Mouse (Mus musculus) liver, embryonic 14.5 days (tissue): ENCODE measurements around the gene Klk7.

Source experiments
- CTCF ChIP-seq: IDR thresholded peaks from 2 replicates; pipeline ENCODE4 v1.5.1; 2016; ENCODE audit warnings: antibody characterized with exemption, low read depth, control low read depth
- EP300 ChIP-seq: IDR thresholded peaks from 2 replicates; pipeline ENCODE4 v1.6.1; 2016; ENCODE audit warnings: antibody characterized with exemption, low read depth

DNA sequence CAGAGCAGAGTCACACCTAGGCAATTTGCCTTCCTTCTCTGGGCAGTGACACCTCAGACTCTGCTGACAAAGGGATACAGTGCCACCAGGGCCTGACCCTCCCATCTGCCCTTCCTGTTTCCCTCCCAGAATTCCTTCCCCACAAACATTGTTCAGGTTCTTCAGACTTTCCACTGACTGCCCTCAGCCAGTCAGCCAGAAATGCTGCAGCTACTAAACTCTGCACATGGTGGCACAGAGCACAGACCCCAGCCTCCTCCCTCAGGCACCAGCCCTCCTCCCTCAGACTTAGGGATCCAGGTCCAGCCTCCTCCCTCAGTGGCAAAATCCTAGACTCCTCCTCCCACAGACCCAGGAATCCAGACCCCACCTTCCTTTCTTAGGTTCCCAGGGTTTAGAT is 5.7 kb downstream of the Klk7 start:
- TF ChIP-seq EP300, result no peak
- no peak for TF ChIP-seq CTCF
